Mouse (Mus musculus) hindbrain, embryonic 12.5 days (tissue): Measurements from ENCODE around the gene Spred1. TPM values are rescaled to one million over a fixed set of nuclear protein-coding genes. Genes with fewer than 3 reads are reported as not detected.

ENCODE experiments used
- ATAC-seq: fragments of 200-750 bp; cut with Nextera tagmentation; 2 replicates; pipeline ENCODE4 v1.8.0; 2017; ENCODE audit warnings: moderate TSS enrichment; ENCODE audit not compliant: low FRiP score
- H3K27ac ChIP-seq: fragments of 300-500 bp; sonication (generic); 2 replicates; pipeline ENCODE4 v1.5.1; 2016; ENCODE audit warnings: mild to moderate bottlenecking
- H3K27me3 ChIP-seq: fragments of 300-500 bp; sonication (generic); 2 replicates; pipeline ENCODE4 v1.6.1; 2016; ENCODE audit warnings: mild to moderate bottlenecking
- H3K36me3 ChIP-seq: fragments of 300-500 bp; sonication (generic); 2 replicates; pipeline ENCODE4 v1.6.1; 2016; ENCODE audit warnings: mild to moderate bottlenecking
- H3K4me1 ChIP-seq: fragments of 300-500 bp; sonication (generic); 2 replicates; pipeline ENCODE4 v1.6.1; 2016
- H3K4me2 ChIP-seq: fragments of 300-500 bp; sonication (generic); replicated peaks from 2 replicates; pipeline ENCODE4 v1.6.1; 2016; ENCODE audit warnings: mild to moderate bottlenecking
- H3K4me3 ChIP-seq: fragments of 300-500 bp; sonication (generic); 2 replicates; pipeline ENCODE4 v1.5.1; 2016; ENCODE audit warnings: mild to moderate bottlenecking
- H3K9ac ChIP-seq: fragments of 300-500 bp; sonication (generic); 2 replicates; pipeline ENCODE4 v1.6.1; 2016; ENCODE audit warnings: mild to moderate bottlenecking, moderate library complexity
- H3K9me3 ChIP-seq: fragments of 300-500 bp; sonication (generic); replicated peaks from 2 replicates; pipeline ENCODE4 v1.6.1; 2016; ENCODE audit warnings: mild to moderate bottlenecking
- WGBS: fragments of 180-500 bp; shearing (Covaris S2); methylation state at CpG from one replicate; pipeline ENCODE4 v1.1.7; 2016; 5-methylcytosine and 5-hydroxymethylcytosine counted together
- polyA plus RNA-seq: library from polyadenylated mRNA; unstranded; fragments of >200 nt; fragmentation: Nextera tagmentation; extraction: Ambion mirVana; gene quantifications from 2 replicates; pipeline ENCODE4 v1.2.1, GENCODE M21; 2016

Spred1 gene
- polyA plus RNA-seq = 21.0 and 23.4 TPM in 2 replicates

GRCm38 (mm10) chr2:117121212-117121983, at the start of gene Spred1:
Gene Spred1 (plus strand): TSS chr2:117121374.
- no peaks in the 10 kb centered on the region for H3K36me3 ChIP-seq
- H3K4me3 ChIP-seq = peak within 1 kb of the TSS; percentile 99
- peaks cover 14% of the 10 kb centered on the region for H3K4me1 ChIP-seq
- H3K4me2 ChIP-seq = peak within 1 kb of the TSS; percentile 73
- WGBS = under 1% methylated on average over 74 of the region's 99 CpGs
- H3K9me3 ChIP-seq = no peaks in the 10 kb centered on the region
- H3K27ac ChIP-seq = peak within 1 kb of the TSS; percentile 100
- ATAC-seq = peak; percentile 5
- H3K27me3 ChIP-seq = no peaks in the 10 kb centered on the region
- H3K9ac ChIP-seq = peak within 1 kb of the TSS; percentile 99

- H3K4me1 ChIP-seq = no peaks in the 10 kb centered on the region
- H3K4me3 ChIP-seq = no peak overlapping the region
- no peaks in the 10 kb centered on the region for H3K36me3 ChIP-seq
- 88% methylated on average over 3 of the region's 3 CpGs for WGBS
- no peak overlapping the region for H3K4me2 ChIP-seq
- H3K27ac ChIP-seq = no peak overlapping the region
- H3K9ac ChIP-seq = no peak overlapping the region
- H3K9me3 ChIP-seq = no peaks in the 10 kb centered on the region
- ATAC-seq = no peak
- no peaks in the 10 kb centered on the region for H3K27me3 ChIP-seq
Observed at GRCm38 (mm10) chr2:117071596-117071995, 49.6 kb upstream of the Spred1 start.

DNA sequence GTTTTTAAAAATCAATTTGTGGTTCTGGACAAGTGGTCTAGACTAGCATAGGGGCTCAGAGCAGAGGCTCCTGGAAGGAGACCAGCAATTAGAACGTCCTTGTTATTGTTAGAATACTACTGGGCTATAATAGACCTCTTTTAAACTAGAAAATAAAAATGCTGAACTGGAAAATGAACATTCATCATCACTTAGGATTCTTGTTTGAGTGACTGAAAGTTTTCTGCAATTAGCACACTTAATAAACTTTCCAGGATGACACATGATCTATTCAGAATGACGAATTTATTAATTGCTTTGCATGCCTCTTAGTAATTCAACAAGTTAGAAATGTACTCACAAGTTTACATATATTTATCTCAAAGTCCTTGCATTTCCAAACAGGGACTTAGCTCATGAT, 42.5 kb upstream of the Spred1 start:
- 81% methylated on average over 2 of the region's 2 CpGs for WGBS
- H3K4me1 ChIP-seq = no peaks in the 10 kb centered on the region
- no peak overlapping the region for H3K27ac ChIP-seq
- H3K4me2 ChIP-seq = no peak overlapping the region
- no peak overlapping the region for H3K4me3 ChIP-seq
- no peak overlapping the region for H3K9ac ChIP-seq
- no peak for ATAC-seq
- H3K36me3 ChIP-seq = no peaks in the 10 kb centered on the region
- no peaks in the 10 kb centered on the region for H3K9me3 ChIP-seq
- no peaks in the 10 kb centered on the region for H3K27me3 ChIP-seq

GRCm38 (mm10) chr2:117079621-117080020, 41.6 kb upstream of the Spred1 start:
- H3K27me3 ChIP-seq = no peaks in the 10 kb centered on the region
- H3K9me3 ChIP-seq = no peaks in the 10 kb centered on the region
- H3K36me3 ChIP-seq = no peaks in the 10 kb centered on the region
- H3K9ac ChIP-seq = no peak overlapping the region
- whole genome bisulfite sequencing = 75% methylated on average over 5 of the region's 5 CpGs
- no peak overlapping the region for H3K4me3 ChIP-seq
- no peak overlapping the region for H3K27ac ChIP-seq
- H3K4me2 ChIP-seq = no peak overlapping the region
- no peak for ATAC-seq
- H3K4me1 ChIP-seq = no peaks in the 10 kb centered on the region

- H3K4me1 ChIP-seq = no peaks in the 10 kb centered on the region
- no peak overlapping the region for H3K4me3 ChIP-seq
- no peaks in the 10 kb centered on the region for H3K27me3 ChIP-seq
- ATAC-seq = no peak
- 81% methylated on average over 12 of the region's 12 CpGs for WGBS
- H3K4me2 ChIP-seq = no peak overlapping the region
- H3K9me3 ChIP-seq = 0 out of 2 replicates have a peak, but pooled peaks cover 3% of the 10 kb centered on the region
- H3K36me3 ChIP-seq = no peaks in the 10 kb centered on the region
- H3K27ac ChIP-seq = no peak overlapping the region
- no peak overlapping the region for H3K9ac ChIP-seq
Observed at GRCm38 (mm10) chr2:117086002-117086765, 35.0 kb upstream of the Spred1 start.

GRCm38 (mm10) chr2:117086766-117087457, 34.3 kb upstream of the Spred1 start:
- no peak overlapping the region for H3K9ac ChIP-seq
- no peaks in the 10 kb centered on the region for H3K27me3 ChIP-seq
- H3K27ac ChIP-seq = no peak overlapping the region
- ATAC-seq = no peak
- no peaks in the 10 kb centered on the region for H3K4me1 ChIP-seq
- no peak overlapping the region for H3K4me2 ChIP-seq
- no peak overlapping the region for H3K4me3 ChIP-seq
- no peaks in the 10 kb centered on the region for H3K36me3 ChIP-seq
- WGBS = 80% methylated on average over 1 of the region's 1 CpGs
- H3K9me3 ChIP-seq = 0 out of 2 replicates have a peak, but pooled peaks cover 3% of the 10 kb centered on the region

- no peak overlapping the region for H3K4me3 ChIP-seq
- H3K9ac ChIP-seq = no peak overlapping the region
- no peak for ATAC-seq
- H3K27ac ChIP-seq = no peak overlapping the region
- 0 out of 2 replicates have a peak, but pooled peaks cover 3% of the 10 kb centered on the region for H3K9me3 ChIP-seq
- no peaks in the 10 kb centered on the region for H3K4me1 ChIP-seq
- H3K27me3 ChIP-seq = no peaks in the 10 kb centered on the region
- no peak overlapping the region for H3K4me2 ChIP-seq
- H3K36me3 ChIP-seq = no peaks in the 10 kb centered on the region
- WGBS = 79% methylated on average over 4 of the region's 4 CpGs
Observed at GRCm38 (mm10) chr2:117087458-117087820, 33.7 kb upstream of the Spred1 start.

DNA sequence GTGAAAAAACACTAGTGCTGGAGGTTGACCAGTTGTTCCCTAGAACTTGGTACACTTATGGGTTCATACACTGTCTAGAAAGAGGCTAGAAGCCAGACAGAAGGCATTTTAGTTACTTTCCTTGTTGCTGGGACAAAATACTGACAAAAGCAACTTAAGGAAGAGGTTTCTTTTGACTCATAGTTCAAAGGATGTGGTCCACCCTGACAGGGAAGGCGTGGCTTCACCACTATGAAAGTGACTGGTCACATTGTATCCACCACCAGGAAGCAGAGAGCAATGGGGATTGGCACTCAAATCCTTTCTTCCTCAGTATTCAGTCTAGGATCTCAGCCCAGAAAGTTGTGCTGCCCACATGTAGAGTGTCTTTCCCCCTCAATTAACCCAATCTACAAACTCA, 31.7 kb upstream of the Spred1 start:
- Histone ChIP-seq H3K9me3 (0 out of 2 replicates have a peak, but pooled peaks cover 3% of the 10 kb centered on the region), H3K4me2 (no peak overlapping the region), H3K36me3 (no peaks in the 10 kb centered on the region), H3K27ac (no peak overlapping the region), H3K9ac (no peak overlapping the region), H3K27me3 (no peaks in the 10 kb centered on the region), H3K4me3 (no peak overlapping the region), H3K4me1 (no peaks in the 10 kb centered on the region)
- ATAC-seq = no peak
- 82% methylated on average over 1 of the region's 1 CpGs for WGBS

- Histone ChIP-seq H3K9me3 (0 out of 2 replicates have a peak, but pooled peaks cover 3% of the 10 kb centered on the region), H3K4me3 (no peak overlapping the region), H3K27ac (no peak overlapping the region), H3K9ac (no peak overlapping the region), H3K4me2 (no peak overlapping the region), H3K36me3 (no peaks in the 10 kb centered on the region), H3K27me3 (no peaks in the 10 kb centered on the region), H3K4me1 (no peaks in the 10 kb centered on the region)
- 86% methylated on average over 3 of the region's 3 CpGs for WGBS
- no peak for ATAC-seq
Observed at GRCm38 (mm10) chr2:117090061-117090460, 31.1 kb upstream of the Spred1 start.

GRCm38 (mm10) chr2:117092946-117093401, 28.2 kb upstream of the Spred1 start:
- no peak for ATAC-seq
- Histone ChIP-seq H3K4me2 (no peak overlapping the region), H3K4me1 (no peaks in the 10 kb centered on the region), H3K27me3 (no peaks in the 10 kb centered on the region; the same call in 1 of the 2 replicates), H3K4me3 (no peak overlapping the region), H3K36me3 (no peaks in the 10 kb centered on the region), H3K9me3 (0 out of 2 replicates have a peak, but pooled peaks cover 3% of the 10 kb centered on the region), H3K9ac (no peak overlapping the region), H3K27ac (no peak overlapping the region)
- WGBS = 65% methylated on average over 2 of the region's 2 CpGs

GRCm38 (mm10) chr2:117095491-117095890, 25.7 kb upstream of the Spred1 start:
- Histone ChIP-seq H3K4me3 (no peak overlapping the region), H3K4me1 (no peaks in the 10 kb centered on the region), H3K9ac (no peak overlapping the region), H3K9me3 (no peaks in the 10 kb centered on the region), H3K36me3 (no peaks in the 10 kb centered on the region), H3K27ac (no peak overlapping the region), H3K27me3 (no peaks in the 10 kb centered on the region; the same call in 1 of the 2 replicates), H3K4me2 (no peak overlapping the region)
- ATAC-seq = no peak
- WGBS = 50% methylated on average over 3 of the region's 3 CpGs

GRCm38 (mm10) chr2:117097305-117097704, 23.9 kb upstream of the Spred1 start:
- WGBS = 76% methylated on average over 5 of the region's 5 CpGs

More at GRCm38 (mm10) chr2:117097305-117097704, 23.9 kb upstream of the Spred1 start:
- Histone ChIP-seq H3K4me2 (no peak overlapping the region), H3K27ac (no peak overlapping the region), H3K36me3 (no peaks in the 10 kb centered on the region), H3K9ac (no peak overlapping the region), H3K4me1 (no peaks in the 10 kb centered on the region), H3K27me3 (no peaks in the 10 kb centered on the region; the same call in 1 of the 2 replicates), H3K4me3 (no peak overlapping the region), H3K9me3 (no peaks in the 10 kb centered on the region)
- ATAC-seq = no peak
